Mouse (Mus musculus) testis, adult 2 months (tissue): Measurements from ENCODE around the gene Pttg1.

Experiments
- CTCF ChIP-seq: fragments of 200-500 bp; IDR thresholded peaks from 2 replicates; pipeline ENCODE4 v1.5.1; 2012; ENCODE audit warnings: low read depth, mild to moderate bottlenecking, inconsistent platforms, low read length, moderate library complexity; ENCODE audit not compliant: control insufficient read depth, insufficient read depth, insufficient replicate concordance
- POLR2A ChIP-seq: fragments of 200-500 bp; IDR thresholded peaks from 2 replicates; pipeline ENCODE4 v1.6.1; 2012; ENCODE audit warnings: low read depth, mild to moderate bottlenecking, inconsistent platforms, low read length, moderate library complexity; ENCODE audit not compliant: control insufficient read depth

DNA sequence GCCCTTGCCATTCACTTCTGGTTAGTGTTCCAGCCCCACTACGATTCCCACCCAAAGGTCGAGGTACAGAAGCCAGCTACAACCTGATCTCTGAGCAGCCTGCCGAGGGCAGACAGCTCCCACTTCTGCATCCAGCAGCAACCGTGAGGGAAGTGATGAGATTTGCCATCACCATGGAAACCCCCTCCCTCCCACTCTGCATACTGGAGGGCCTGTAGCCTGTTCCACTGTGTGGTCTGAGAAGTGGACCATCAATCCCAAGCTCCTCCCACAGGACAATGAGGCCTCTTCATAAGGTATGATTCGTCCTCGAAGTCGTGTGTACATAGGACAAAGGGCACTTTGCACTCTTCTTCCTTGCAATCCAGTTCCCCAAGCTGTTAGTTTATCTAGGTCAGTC is 8.8 kb downstream of the Pttg1 start:
- TF ChIP-seq CTCF, result no peak
- no peak for TF ChIP-seq POLR2A
